Mouse (Mus musculus) midbrain, embryonic 16.5 days (tissue): ENCODE measurements around the gene Gtf3c1. TPM values are rescaled to one million over a fixed set of nuclear protein-coding genes. Genes with fewer than 3 reads are reported as not detected.

ENCODE experiments used
- ATAC-seq: fragments of 200-750 bp; cut with Nextera tagmentation; 2 replicates; pipeline ENCODE4 v1.8.0; 2017; ENCODE audit warnings: moderate TSS enrichment
- H3K27ac ChIP-seq: fragments of 300-500 bp; sonication (generic); 2 replicates; pipeline ENCODE4 v1.5.1; 2014; ENCODE audit warnings: mild to moderate bottlenecking, low read length, mixed read lengths
- H3K27me3 ChIP-seq: fragments of 300-500 bp; sonication (generic); 2 replicates; pipeline ENCODE4 v1.6.1; 2014; ENCODE audit warnings: low read depth, low read length, mixed read lengths; ENCODE audit not compliant: control insufficient read depth, insufficient read depth
- H3K36me3 ChIP-seq: fragments of 300-500 bp; sonication (generic); 2 replicates; pipeline ENCODE4 v1.6.1; 2014; ENCODE audit warnings: mild to moderate bottlenecking, low read length, moderate library complexity, mixed read lengths; ENCODE audit not compliant: control insufficient read depth, insufficient read depth
- H3K4me1 ChIP-seq: fragments of 300-500 bp; sonication (generic); 2 replicates; pipeline ENCODE4 v1.6.1; 2014; ENCODE audit warnings: mild to moderate bottlenecking, low read length, mixed read lengths; ENCODE audit not compliant: control insufficient read depth, insufficient read depth
- H3K4me2 ChIP-seq: fragments of 300-500 bp; sonication (generic); 2 replicates; pipeline ENCODE4 v1.6.1; 2014; ENCODE audit warnings: mild to moderate bottlenecking, low read length, mixed read lengths
- H3K4me3 ChIP-seq: fragments of 300-500 bp; sonication (generic); 2 replicates; pipeline ENCODE4 v1.5.1; 2014; ENCODE audit warnings: low read depth, mild to moderate bottlenecking, low read length, moderate library complexity, mixed read lengths
- H3K9ac ChIP-seq: fragments of 300-500 bp; sonication (generic); 2 replicates; pipeline ENCODE4 v1.6.1; 2014; ENCODE audit warnings: low read depth, low read length, mixed read lengths
- H3K9me3 ChIP-seq: fragments of 300-500 bp; sonication (generic); replicated peaks from 2 replicates; pipeline ENCODE4 v1.6.1; 2014; ENCODE audit warnings: mild to moderate bottlenecking, low read length, mixed read lengths; ENCODE audit not compliant: control insufficient read depth, poor library complexity, severe bottlenecking
- WGBS: fragments of 180-500 bp; shearing (Covaris S2); extraction: QIAGEN DNeasy Blood & Tissue Kit; methylation state at CpG from one replicate; pipeline ENCODE4 v1.1.7; 2014; 5-methylcytosine and 5-hydroxymethylcytosine counted together
- polyA plus RNA-seq: library from polyadenylated mRNA; unstranded; fragments of >200 nt; fragmentation: Nextera tagmentation; extraction: Ambion mirVana; gene quantifications from 2 replicates; pipeline ENCODE4 v1.2.1, GENCODE M21; 2015

The Gtf3c1 gene
- polyA plus RNA-seq, 1 experiment from 2014 or later: 30.5 TPM

- no peak overlapping the region for H3K4me3 ChIP-seq
- H3K4me1 ChIP-seq: no peaks in the 10 kb centered on the region
- H3K9me3 ChIP-seq: no peaks in the 10 kb centered on the region
- no peak overlapping the region for H3K4me2 ChIP-seq
- H3K27ac ChIP-seq: no peak overlapping the region
- no peaks in the 10 kb centered on the region for H3K27me3 ChIP-seq
- H3K9ac ChIP-seq: no peak overlapping the region
- H3K36me3 ChIP-seq: no peaks in the 10 kb centered on the region
- no peak for ATAC-seq
- WGBS: 85% methylated on average over 4 of the region's 4 CpGs
These were observed 87.5 kb downstream of the Gtf3c1 start for GRCm38 (mm10) chr7:125620077-125620476.

GRCm38 (mm10) chr7:125618016-125618415, 89.6 kb downstream of the Gtf3c1 start:
- Histone ChIP-seq H3K27ac (no peak overlapping the region), H3K4me3 (no peak overlapping the region), H3K9ac (no peak overlapping the region), H3K27me3 (no peaks in the 10 kb centered on the region), H3K4me1 (no peaks in the 10 kb centered on the region), H3K4me2 (no peak overlapping the region), H3K9me3 (no peaks in the 10 kb centered on the region), H3K36me3 (no peaks in the 10 kb centered on the region)
- no peak for ATAC-seq
- 83% methylated on average over 7 of the region's 7 CpGs for WGBS

GRCm38 (mm10) chr7:125615453-125615852, 92.1 kb downstream of the Gtf3c1 start:
- 94% methylated on average over 7 of the region's 7 CpGs for WGBS
- H3K4me3 ChIP-seq: no peak overlapping the region
- no peaks in the 10 kb centered on the region for H3K9me3 ChIP-seq
- no peaks in the 10 kb centered on the region for H3K36me3 ChIP-seq
- H3K4me2 ChIP-seq: no peak overlapping the region
- no peaks in the 10 kb centered on the region for H3K27me3 ChIP-seq
- H3K4me1 ChIP-seq: no peaks in the 10 kb centered on the region
- no peak overlapping the region for H3K27ac ChIP-seq
- ATAC-seq: no peak
- H3K9ac ChIP-seq: no peak overlapping the region

- no peak for ATAC-seq
- Histone ChIP-seq H3K9me3 (no peaks in the 10 kb centered on the region), H3K9ac (no peak overlapping the region), H3K27ac (no peak overlapping the region), H3K27me3 (no peaks in the 10 kb centered on the region), H3K4me3 (no peak overlapping the region), H3K4me2 (no peak overlapping the region), H3K4me1 (no peaks in the 10 kb centered on the region), H3K36me3 (no peaks in the 10 kb centered on the region)
- WGBS: 85% methylated on average over 5 of the region's 5 CpGs
These were observed 94.0 kb downstream of the Gtf3c1 start for GRCm38 (mm10) chr7:125613579-125613978.

GRCm38 (mm10) chr7:125608183-125608688, 99.3 kb downstream of the Gtf3c1 start:
- ATAC-seq: no peak
- WGBS: 93% methylated on average over 4 of the region's 4 CpGs

GRCm38 (mm10) chr7:125607384-125608182, 100.0 kb downstream of the Gtf3c1 start:
- Histone ChIP-seq H3K27ac (no peak overlapping the region), H3K9me3 (no peaks in the 10 kb centered on the region), H3K4me3 (no peak overlapping the region), H3K9ac (no peak overlapping the region), H3K27me3 (no peaks in the 10 kb centered on the region), H3K36me3 (no peaks in the 10 kb centered on the region), H3K4me1 (no peaks in the 10 kb centered on the region), H3K4me2 (no peak overlapping the region)
- 65% methylated on average over 6 of the region's 6 CpGs for WGBS
- ATAC-seq: no peak

More at GRCm38 (mm10) chr7:125608183-125608688, 99.3 kb downstream of the Gtf3c1 start:
- no peaks in the 10 kb centered on the region for H3K9me3 ChIP-seq
- H3K9ac ChIP-seq: no peak overlapping the region
- no peak overlapping the region for H3K4me2 ChIP-seq
- no peaks in the 10 kb centered on the region for H3K4me1 ChIP-seq
- no peak overlapping the region for H3K4me3 ChIP-seq
- no peaks in the 10 kb centered on the region for H3K27me3 ChIP-seq
- no peak overlapping the region for H3K27ac ChIP-seq
- H3K36me3 ChIP-seq: no peaks in the 10 kb centered on the region

- WGBS: 74% methylated on average over 2 of the region's 2 CpGs
- H3K36me3 ChIP-seq: no peaks in the 10 kb centered on the region
- no peak for ATAC-seq
- H3K9ac ChIP-seq: no peak overlapping the region
- no peaks in the 10 kb centered on the region for H3K9me3 ChIP-seq
- no peak overlapping the region for H3K4me3 ChIP-seq
- no peak overlapping the region for H3K4me2 ChIP-seq
- H3K4me1 ChIP-seq: no peaks in the 10 kb centered on the region
- no peaks in the 10 kb centered on the region for H3K27me3 ChIP-seq
- H3K27ac ChIP-seq: no peak overlapping the region
These were observed 101.1 kb downstream of the Gtf3c1 start for GRCm38 (mm10) chr7:125606265-125607164.

- Histone ChIP-seq H3K27ac (no peak overlapping the region), H3K27me3 (no peaks in the 10 kb centered on the region; the same call in 1 of the 2 replicates), H3K9ac (no peak overlapping the region), H3K36me3 (no peaks in the 10 kb centered on the region), H3K4me1 (no peaks in the 10 kb centered on the region), H3K4me3 (no peak overlapping the region), H3K9me3 (no peaks in the 10 kb centered on the region), H3K4me2 (no peak overlapping the region)
- WGBS: 73% methylated on average over 4 of the region's 4 CpGs
- ATAC-seq: no peak
These were observed 101.8 kb downstream of the Gtf3c1 start for GRCm38 (mm10) chr7:125605725-125606139.
